Mouse (Mus musculus) spleen, postnatal 4 days (tissue): ENCODE measurements at regions not wholly inside any gene's neighbourhood (a gene's known extent, or its start where the extent isn't known, plus 50 kb on each side); places are given as distances from the start of the nearest gene placed in this dataset.
"Not testable (repeated sequence)": the region's sequence is repeated elsewhere in the genome, so short reads cannot be mapped to it uniquely, and the experiment has no call there.

Experiments used
- DNase-seq, 2 experiments: peaks; one replicate each; pipeline ENCODE4 v3.0.0; 2022; ENCODE audit warnings: low spot score in 2 of 2

DNA sequence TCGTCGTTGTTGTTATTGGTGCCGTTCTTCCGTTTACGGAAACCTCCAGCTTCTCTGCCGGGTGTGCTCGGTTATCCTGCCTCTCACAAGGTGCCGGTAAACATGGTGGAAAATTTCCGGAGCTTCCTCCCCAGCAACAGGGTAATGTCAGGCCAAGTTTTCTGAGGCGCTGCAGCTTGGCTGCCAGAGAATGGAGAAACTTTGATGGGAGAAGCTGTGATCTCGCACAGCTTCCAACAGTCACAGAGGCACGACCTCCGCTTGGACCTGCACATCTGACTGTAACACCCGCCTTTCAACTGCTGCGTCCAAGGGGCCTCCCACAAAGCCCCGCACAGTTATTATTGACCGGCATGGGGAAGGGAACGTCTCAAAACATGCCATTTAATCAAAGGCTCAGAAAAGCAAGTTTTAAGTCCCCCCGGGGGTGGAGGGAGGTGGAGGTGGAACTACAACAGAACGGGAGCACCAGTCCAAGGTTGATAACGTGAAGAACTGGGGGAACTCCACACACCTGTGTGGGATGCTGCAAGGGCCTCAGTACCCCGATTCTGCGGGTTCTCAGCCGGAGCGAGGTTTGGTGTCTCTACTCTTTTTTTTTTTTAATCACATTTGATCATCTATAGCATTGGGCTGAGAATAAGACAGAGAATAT, 299.1 kb downstream of the Vrk1 start:
- DNase-seq = no peak

DNA sequence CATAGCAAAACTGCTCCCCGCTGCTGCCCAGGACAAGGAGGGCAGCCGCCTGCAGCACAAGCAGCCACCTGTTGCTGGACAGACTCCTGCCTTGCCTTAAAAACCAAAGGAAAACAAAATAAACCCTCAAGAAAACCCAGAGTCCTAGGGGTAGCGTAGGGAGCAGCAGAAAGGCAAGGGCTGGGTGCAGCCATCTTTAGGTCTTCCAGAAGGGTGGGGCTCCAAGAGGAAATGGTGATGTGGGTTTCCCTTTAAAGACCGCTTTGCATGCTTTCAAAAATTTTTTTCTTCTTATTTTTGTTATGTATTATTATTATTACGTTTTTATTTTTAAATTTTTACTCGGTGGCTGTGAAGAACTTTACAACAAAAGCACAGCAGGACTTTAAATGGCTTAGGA, 300.1 kb downstream of the Vrk1 start:
- DNase-seq = no peak

DNA sequence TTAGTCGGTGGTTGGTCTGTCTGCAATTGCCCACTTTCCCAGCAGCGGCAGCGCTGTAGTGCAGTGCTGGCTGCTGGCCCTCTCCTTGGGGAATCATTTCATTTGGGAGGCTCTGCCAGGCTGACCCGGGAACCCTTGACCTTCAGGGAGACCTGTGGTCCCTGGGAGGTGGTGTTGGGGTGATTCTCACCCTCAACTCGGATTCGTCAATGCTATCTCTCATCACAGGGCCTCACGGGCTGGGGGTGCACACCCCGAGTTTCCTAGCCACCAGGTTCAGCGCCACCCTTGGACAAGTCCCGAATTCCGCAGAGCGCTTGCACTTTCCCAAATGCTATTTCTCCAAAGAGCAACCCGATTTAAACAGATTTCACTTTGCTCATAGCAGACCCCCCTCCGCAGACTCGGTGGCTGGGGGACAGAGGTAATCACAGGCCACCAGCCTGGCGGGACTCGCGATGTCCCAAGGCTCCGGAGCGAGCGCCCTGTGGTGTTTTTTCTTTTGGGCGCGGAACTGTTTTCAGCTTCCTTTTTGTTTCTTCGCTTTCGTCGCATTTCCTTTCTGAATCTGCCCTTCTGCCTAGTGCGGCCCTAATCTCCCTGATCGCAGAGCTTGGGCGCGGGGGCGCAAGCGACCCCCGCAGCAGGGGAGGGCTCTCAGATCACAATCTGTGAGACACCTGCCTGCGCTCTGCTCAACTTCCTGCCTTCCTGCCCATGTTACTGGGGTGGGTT, 300.7 kb downstream of the Vrk1 start:
- no peak for DNase-seq

DNA sequence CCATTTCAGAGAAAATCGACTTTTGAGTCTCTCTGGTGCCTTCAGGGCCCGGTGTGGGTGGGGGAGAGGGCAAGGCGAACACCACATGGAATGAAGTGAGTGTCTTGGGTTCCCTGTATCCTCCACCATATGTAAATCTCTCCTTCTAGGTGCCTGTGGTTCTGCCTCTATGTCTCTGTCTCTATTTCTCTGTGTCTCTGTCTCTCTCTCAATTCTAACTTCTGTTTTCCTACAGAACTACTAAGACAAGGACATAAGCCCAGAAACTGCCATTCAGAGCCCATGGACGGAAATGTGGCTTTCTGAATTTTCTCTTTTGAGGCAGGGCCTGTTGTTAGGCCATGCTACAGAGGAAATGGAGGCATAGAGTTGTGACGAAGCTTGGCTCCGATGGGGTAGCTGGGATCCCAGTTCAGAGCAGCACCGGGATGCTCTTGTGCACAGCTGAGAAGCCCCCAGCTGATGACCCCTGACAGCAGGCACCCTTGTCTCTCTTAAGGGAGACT, 301.3 kb downstream of the Vrk1 start:
- no peak for DNase-seq

DNA sequence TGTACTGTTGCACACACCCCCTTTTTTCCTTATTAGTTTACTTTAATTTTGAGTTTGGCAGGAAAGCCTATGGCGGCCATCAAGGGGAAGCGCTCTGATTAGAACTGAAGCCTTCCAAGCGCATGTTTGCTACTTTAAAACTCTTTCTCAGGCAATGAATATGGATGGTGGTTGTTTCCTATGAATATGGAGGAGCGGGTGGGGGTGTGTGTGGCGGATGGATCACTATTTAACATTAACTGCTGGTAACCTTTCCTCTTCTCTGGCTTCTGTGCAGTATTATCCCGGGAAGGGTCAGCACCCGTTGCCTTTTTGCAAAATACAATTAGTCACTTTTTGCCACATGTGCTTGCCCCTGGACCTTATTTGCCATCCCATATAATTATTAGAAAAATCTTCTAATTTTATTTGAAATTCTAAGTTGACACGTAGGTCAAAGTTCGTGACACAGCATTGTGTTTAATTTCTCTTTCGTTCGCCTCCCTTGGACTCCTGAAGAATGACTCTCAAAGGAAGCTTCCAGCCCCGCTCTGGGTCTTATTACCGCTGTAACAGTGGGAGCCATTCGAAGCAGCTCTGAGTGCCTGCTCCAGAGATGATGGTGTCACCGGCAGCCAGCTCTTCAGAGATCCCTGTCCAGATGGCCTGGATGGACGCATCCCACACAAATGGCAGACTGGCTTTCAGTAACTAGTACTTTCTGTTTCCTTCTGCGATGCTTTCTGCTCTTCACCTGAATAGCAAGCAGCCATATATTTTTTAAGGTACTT, 302.0 kb downstream of the Vrk1 start:
- no peak for DNase-seq

DNA sequence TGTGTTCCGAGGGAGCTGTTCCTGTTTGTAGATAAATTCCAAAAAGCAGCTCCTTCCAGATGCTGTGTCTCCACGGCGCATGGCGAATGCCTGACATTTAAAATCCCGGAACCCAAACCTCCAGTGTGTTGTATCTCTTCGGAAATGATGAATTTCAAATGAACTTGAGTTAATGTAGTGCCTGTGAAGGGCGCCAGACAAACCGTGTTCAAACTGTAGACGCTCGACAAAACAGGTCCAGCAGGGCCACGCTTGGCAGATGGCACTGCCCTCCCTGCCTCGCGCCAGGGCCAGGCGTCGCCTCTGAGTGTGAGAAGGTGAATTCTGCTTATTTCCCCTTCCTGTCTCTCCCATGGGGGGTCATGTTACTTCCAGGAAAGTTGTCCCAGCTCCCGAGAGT, 307.7 kb downstream of the Vrk1 start:
- no peak for DNase-seq

DNA sequence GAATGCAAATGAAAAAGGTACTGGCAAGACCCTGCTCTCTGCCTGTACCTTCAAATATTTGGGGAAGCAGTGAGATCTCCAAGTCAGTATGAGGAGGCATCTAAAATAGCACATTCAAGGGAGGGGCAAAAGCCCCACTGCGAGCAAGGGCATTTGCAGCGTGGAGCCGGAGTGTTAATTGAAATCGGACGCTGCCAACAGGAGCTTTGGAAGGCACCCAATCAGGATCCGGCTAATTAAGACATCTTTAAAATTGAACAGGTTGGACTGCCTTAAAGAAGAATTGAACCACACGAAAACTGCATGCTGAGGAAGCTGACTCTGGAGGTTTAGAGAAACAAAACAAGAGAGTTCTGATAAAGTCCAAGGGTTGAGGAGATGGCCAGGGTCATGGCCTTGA, 311.5 kb downstream of the Vrk1 start:
- DNase-seq = no peak

DNA sequence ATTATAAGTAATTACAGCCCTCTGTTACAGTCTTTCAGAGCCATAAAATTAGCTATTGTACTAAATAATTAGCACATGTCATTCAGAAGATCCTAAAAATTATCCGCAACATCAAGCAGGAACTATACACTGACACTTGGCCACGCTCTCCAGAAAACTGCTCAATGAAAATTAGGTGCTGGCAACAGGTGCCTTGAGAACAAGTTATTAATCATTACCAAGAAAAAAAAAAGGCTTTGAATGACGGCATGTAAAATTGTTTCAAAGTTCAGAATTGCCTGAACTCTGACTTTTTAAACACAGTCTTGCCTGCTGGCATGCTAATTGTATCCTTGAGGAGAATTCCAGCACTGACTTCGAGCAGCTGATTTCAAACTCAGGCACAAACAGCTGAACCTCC, 316.6 kb downstream of the Vrk1 start:
- no peak for DNase-seq

DNA sequence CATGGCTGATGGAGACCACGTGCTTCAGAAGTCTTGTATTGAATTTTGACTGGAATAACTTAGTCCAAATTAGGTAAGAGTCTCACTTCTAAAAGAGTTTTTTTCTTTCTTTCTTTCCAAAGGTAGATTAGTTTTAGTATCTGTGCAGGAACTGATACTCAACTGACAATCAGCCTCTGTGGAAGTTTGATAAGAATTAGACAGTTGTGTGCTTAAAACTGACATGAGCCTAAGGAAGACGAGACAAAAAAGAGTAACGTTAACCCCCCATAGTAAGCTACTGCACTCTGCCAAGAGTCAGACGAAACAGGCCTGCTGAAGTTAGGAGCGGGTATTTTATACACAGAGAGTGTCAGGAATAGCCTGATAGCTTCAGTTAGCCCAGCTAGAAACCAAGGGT, 317.3 kb downstream of the Vrk1 start:
- no peak for DNase-seq

DNA sequence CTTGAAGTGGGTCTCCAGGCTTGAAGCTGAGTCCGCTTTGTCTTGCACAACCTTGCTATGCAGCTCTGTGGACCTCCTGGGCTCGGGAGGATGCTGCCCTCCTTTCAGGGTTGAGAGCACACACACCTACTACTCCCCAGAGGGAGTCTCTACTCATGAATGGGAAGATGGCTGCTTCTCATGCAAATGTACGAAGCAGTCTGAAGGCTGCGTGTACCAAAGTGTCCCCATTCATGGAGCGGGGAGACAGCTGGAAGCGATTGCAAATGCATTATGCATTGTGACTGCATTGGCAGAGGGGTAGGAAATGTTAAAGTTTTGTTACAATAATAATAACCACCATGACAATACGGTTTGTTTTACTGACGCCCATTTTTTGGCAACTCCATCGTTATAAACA, 347.8 kb downstream of the Vrk1 start:
- no peak for DNase-seq

DNA sequence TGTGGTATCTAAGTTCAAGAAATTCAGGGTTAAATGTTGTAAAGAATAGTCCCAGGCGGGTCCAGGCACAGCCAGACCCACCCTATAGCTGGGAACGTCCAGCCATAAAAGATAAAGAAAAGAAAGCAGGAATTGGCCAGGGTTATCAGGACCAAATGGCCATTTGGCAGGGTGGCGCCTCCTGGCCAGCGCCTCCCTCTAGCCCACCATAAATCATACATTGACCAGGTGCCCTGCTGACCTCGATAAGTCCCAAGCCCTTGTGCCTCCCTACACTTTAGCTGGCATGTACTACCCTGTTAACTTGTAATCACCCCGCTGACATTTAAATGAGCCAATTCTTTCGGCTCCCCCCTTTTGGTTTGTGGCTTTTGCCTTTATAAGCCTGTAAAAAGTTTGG, 351.6 kb downstream of the Vrk1 start:
- not testable (repeated sequence) for DNase-seq

DNA sequence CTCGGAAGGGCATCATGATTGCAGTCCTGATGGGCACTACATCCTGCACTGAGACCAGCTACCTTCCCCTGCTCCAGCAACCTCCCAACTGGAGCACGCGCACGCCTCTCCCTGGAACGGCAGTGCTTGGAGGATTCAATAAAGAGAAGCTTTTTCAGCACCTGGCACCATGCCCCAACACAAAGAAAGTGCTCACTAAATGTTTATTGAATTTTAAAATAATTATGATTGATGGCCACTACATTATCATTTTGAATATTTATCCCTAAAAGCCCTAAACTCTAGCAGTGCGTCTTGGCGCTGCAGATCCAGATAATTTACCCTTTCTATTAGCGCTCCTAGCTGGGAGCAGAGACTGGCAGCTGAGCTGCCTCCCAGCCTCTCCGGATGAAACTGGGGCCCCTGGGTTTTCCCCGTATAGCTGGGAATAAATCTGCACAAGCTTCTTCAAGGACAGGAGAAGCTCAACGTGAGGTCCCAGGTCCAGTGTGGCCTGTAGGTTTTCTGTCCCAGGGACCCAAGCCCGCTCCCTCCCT, 364.9 kb downstream of the Vrk1 start:
- no peak for DNase-seq

DNA sequence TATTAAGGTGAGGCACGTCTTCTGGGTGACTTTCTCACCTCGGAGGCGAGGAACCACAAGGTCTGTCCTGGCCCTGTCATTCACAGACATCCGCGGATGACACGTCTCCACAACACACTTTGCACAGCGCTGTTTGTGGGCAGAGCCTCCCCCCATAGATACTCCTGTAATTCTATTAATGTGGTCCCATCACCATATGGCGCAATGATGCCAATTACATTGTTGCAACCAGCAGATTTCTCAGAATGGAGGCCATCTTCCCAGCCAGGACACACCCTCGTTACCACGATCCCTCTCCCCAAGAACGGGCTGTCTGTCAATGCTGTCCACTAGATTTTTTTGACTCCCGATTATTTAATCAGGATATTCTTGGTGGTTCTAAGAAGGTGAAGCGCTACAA, 365.9 kb downstream of the Vrk1 start:
- no peak for DNase-seq

DNA sequence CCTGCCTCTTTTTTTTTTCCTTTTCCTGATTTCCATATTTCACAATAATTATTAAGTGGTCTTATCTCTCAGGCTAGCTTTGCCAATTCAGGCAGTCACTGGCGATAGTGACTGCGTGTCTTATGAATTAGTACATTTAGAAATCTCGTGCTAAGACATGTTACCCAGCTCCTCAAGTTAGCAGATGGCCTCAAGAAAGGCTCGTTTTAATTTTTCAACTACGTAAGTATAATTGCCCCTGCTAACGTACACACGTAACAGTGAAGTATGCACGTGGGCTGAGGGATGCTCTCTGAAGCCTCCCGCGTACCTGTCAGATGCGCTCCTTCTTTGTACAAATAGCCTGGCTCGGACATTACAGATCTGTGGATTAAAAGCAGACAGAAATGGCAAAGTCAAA, 366.8 kb downstream of the Vrk1 start:
- DNase-seq = no peak

DNA sequence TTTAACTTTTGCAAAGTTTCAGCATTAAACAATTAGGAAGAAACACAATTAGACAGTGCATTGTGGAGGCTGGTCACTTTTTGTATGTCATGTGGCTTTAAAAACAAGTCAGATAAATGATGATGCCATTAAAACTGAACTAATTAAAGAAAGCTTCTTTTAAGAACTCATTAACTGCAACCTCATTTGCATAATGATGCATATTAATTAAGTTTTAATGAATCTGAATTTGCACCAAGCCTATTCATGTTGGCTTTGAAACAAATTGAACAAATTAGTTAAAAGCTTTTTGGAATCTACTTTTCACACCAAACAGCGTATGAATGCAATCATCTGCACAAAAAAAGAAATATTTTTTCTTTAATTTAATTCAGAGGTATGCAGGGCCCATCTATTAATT, 367.3 kb downstream of the Vrk1 start:
- DNase-seq = no peak

DNA sequence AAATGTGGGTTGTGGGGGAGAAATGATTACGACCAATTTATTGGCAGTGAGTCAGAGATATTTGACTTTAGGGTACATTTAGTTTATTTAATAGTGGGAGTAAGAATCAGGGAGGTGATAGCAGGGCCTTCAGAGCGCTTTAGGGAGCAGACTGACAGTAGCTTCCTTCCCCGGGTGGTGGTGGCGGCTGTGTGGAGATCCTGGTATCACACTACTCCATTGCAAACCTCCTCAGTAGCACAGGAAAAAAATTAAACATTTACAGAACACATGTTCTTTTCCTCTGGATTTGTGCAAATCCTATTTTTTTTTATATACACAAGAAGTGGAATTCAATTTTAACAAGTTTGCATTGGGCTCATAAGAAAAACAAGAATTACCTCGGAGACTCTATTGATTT, 367.7 kb downstream of the Vrk1 start:
- DNase-seq = no peak

DNA sequence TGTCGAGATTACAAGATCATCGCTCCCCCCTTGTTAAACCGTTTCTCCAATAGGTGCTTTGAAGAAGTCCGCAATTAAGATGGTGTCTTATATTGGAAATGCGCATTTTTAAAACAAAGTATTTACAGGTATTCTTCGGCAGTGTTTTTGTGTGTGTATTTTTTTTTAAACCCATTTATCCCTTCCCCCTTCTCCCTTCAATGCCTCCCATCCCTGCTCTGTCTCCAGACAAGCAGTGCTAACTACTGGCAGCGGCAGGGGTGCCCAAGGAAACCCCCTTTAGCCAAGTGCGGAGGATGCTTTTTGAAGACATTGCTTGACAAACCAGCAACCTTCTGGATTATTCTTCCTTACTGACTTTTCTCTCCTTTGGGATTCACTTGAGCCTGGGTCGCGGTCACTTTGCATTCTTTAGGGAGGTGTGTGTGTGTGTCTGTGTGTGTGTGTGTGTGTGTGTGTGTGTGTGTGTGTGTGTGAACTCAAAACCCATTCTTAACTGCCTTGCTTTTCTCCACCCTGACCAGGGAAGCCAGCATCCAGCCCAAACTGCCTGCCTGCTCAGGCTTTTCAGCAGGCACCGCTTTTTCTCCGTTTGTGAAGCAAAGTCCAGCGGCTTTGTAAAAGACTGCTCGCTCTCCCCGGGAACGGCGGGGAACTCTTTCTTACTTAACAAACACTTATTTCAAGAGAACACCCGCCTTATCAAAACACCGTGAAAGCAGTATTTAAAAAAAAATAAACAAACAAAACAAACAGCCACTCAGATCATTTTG, 368.5 kb downstream of the Vrk1 start:
- no peak for DNase-seq

DNA sequence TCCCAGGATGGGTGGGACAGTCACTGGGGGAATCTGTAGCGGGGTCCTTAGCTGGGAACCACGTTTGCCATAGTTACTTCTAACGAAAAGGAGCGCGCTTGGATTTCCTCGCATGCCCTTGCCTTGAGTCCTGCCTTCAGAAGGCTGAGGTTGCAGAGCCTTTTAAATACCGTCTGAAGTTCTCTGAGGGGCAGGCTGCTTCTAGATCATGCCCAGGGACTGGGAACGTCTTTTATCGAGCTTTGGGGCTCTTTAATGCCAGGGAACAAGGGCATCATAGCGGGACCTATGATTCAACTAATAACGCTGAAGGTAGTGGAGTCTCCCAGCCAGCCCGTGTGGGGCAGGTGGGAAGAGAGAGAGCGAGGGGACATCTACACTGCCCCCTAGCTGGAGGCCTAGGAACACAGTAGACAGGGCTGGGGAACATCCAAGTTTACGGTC, 369.1 kb downstream of the Vrk1 start:
- DNase-seq = no peak

DNA sequence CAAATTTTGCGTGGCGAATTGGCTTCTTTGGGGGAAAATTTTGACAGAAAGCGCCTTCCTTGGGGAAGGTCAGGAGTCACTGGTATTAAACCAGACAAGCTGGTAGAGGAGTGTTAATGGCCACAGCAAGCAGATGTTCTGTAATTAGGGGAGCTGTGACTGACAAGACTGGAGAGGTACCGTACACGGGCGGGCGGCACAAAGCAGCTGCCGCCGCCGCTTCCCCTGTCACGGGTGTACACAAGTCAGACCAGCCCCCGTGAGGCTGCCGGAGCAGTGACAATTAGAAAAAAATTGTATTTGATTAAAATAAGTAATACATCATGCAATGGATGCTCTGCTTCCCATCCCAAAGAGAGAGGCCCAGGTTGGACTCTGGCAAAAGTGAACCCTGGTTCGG, 369.8 kb downstream of the Vrk1 start:
- no peak for DNase-seq

DNA sequence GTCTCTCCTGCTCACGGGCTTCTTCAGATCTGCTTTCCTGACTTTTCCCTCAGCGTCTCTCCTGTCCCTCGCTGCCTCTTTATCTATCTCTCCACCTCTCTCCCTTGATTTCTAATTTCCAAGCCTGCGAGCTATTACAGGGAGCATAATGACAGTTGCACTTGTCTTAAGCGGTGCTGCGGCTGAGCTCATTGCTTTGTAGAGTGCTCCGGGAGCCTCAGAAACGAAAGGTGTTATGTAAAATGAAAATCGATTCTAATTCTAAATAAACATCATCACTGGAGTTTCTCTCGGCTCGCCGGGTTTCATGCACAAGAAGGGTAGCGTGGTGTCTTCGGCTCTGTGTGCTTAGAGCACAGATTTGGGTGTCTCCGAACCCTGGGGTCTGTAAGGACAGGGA, 371.8 kb downstream of the Vrk1 start:
- DNase-seq = no peak

DNA sequence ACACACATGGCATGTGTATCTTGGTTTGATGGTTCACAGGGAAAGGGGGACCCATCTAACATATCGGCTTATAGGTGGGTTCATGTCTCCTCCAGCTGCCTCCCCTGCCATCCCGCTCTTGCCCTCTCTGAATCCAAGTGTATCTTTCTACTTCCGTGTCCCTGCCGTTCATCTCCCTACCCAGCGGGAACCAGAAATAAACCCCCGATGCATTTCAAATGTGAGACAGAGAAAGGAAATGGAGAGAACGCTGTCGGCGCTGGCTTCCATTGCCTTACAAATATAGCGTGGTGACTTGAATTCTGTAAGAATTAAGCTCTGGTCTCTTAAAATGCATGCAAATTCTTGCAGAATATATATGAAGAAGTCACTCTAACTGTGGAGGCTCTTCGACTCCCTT, 379.2 kb downstream of the Vrk1 start:
- DNase-seq = no peak

DNA sequence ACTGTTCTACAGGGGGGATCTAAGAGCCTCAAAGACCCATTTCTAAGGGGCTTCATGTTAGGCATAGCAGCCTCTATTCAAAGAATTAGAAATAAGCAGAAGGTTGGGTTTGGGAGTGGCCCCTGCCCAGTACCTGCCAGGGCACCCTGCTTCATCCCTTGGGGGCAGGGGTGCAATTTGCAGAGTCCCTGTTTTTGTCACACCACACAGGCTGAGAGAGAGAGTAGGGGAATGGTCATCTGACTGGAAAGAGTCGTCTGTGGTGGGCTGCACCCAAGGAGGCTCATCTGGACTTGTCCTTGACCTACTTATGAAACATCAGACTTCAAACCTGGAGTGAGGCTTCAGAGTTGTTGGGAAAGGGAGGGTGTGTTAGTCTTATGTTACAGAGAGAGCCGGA, 382.3 kb downstream of the Vrk1 start:
- no peak for DNase-seq
